Mouse (Mus musculus): ENCODE measurements around the gene Grik3. TPM values are rescaled to one million over a fixed set of nuclear protein-coding genes. Genes with fewer than 3 reads are reported as not detected.

The Grik3 gene
- polyA plus RNA-seq, 1 experiment from 2014 or later = 4.4 TPM

- no peaks in the 10 kb centered on the region for H3K27me3 ChIP-seq (ENCODE audit: control insufficient read depth, insufficient read depth, low read depth, low read length)
- no peak overlapping the region for H3K4me3 ChIP-seq (ENCODE audit: low read depth, low read length)
- H3K9ac ChIP-seq (ENCODE audit: low read depth, low read length) = no peak overlapping the region
- no peaks in the 10 kb centered on the region for H3K36me3 ChIP-seq (ENCODE audit: control insufficient read depth, insufficient read depth, low read length)
- ATAC-seq = no peak
- WGBS = 55% methylated on average over 17 of the region's 17 CpGs
- H3K4me1 ChIP-seq (ENCODE audit: control insufficient read depth, insufficient read depth, low read length) = peaks cover 17% of the 10 kb centered on the region
- H3K27ac ChIP-seq (ENCODE audit: low read length) = no peak overlapping the region
- H3K4me2 ChIP-seq (ENCODE audit: low read length) = no peak overlapping the region
- H3K9me3 ChIP-seq (replicated peaks; ENCODE audit: control insufficient read depth, low read length, poor library complexity, severe bottlenecking) = no peaks in the 10 kb centered on the region
Measured at GRCm38 (mm10) chr4:125564008-125564710, 73.7 kb downstream of the Grik3 start.

DNA sequence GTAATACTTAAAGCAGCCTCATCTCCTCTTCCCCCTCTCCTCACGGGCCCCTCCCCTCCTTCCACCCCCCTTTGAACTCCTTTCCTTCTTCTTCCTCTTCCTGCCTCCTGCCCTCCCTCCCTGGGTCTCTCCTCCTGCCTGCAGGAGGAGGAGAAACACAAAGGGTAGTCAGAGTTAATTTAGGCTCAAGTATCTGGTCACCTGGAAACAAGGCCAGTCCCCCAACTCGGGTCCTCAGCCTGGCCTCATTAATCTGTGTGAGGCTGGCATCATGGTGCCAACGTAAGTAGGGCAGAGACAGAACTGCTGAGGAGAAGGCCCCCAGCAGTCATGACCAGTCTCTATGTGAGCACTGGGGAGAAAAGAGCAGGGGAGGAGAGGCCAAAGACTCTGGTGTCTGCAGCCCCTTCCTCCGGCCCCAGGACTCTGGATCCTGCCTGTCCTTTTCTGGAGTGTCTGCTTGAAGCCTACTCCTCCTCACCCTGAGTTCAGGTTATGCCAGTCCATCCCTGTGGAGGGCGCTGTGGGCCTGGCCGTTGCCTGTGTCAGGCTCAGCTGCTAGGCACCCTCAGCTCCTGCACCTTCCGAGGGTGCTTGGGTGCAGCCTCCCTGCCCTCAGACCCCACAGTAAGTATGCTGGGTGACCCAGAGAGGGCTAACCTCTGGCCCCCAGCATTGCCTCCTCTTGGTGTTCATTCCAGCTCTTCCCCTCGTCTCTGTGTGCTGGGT is 75.4 kb downstream of the Grik3 start:
- Histone ChIP-seq H3K9me3 (replicated peaks; ENCODE audit: control insufficient read depth, low read length, poor library complexity, severe bottlenecking) (no peaks in the 10 kb centered on the region), H3K4me3 (ENCODE audit: low read depth, low read length) (no peak overlapping the region), H3K27me3 (ENCODE audit: control insufficient read depth, insufficient read depth, low read depth, low read length) (no peaks in the 10 kb centered on the region), H3K27ac (ENCODE audit: low read length) (no peak overlapping the region), H3K4me2 (ENCODE audit: low read length) (no peak overlapping the region), H3K36me3 (ENCODE audit: control insufficient read depth, insufficient read depth, low read length) (no peaks in the 10 kb centered on the region), H3K9ac (ENCODE audit: low read depth, low read length) (no peak overlapping the region), H3K4me1 (ENCODE audit: control insufficient read depth, insufficient read depth, low read length) (peaks cover 11% of the 10 kb centered on the region)
- ATAC-seq = no peak
- WGBS = 47% methylated on average over 8 of the region's 8 CpGs

- Histone ChIP-seq H3K4me3 (ENCODE audit: low read depth, low read length) (no peak overlapping the region), H3K36me3 (ENCODE audit: control insufficient read depth, insufficient read depth, low read length) (no peaks in the 10 kb centered on the region), H3K27me3 (ENCODE audit: control insufficient read depth, insufficient read depth, low read depth, low read length) (no peaks in the 10 kb centered on the region), H3K4me2 (ENCODE audit: low read length) (no peak overlapping the region), H3K9ac (ENCODE audit: low read depth, low read length) (no peak overlapping the region), H3K27ac (ENCODE audit: low read length) (no peak overlapping the region), H3K4me1 (ENCODE audit: control insufficient read depth, insufficient read depth, low read length) (peaks cover 27% of the 10 kb centered on the region), H3K9me3 (replicated peaks; ENCODE audit: control insufficient read depth, low read length, poor library complexity, severe bottlenecking) (no peaks in the 10 kb centered on the region)
- ATAC-seq = no peak
- WGBS = 71% methylated on average over 6 of the region's 6 CpGs
Measured at GRCm38 (mm10) chr4:125568210-125568609, 77.7 kb downstream of the Grik3 start.

DNA sequence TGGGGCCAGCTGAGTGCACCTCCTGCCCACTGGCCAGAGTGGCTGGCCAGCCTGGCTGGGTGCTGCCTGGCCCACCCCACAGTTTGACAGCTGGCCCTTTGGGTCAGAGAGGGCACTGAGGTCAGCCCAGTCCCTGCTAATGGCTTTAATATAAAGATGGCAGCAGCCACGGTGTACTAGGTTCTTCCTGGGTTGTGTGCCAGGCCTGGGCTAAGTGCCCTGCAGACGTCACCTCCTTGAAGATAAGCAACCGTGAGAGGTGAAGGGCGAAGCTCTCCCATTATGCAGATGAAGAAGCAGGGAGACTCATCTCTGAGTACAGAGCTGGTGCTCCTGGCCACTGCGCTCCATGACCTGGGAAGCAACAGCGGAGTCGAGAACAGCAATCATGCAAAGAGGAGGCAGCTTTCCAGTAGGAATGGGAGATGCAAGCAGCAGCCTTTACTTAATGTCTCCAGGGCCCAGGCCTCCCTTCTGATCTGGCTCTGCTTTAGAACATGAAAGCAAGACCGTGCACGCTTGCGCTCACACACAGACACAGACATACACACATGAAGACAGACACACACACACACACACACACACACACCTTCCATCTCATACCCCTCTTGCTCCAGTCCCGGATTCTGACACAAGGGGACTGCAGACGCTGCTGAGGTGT is 81.3 kb downstream of the Grik3 start:
- Histone ChIP-seq H3K9ac (ENCODE audit: low read depth, low read length) (peak overlapping the region; percentile 33; the same call in 1 of the 2 replicates), H3K4me2 (ENCODE audit: low read length) (0 out of 2 replicates have a peak overlapping the region, but pooled peaks have one; percentile 14), H3K27ac (ENCODE audit: low read length) (peak overlapping the region; percentile 28; the same call in 1 of the 2 replicates), H3K27me3 (ENCODE audit: control insufficient read depth, insufficient read depth, low read depth, low read length) (no peaks in the 10 kb centered on the region), H3K4me1 (ENCODE audit: control insufficient read depth, insufficient read depth, low read length) (peaks cover 27% of the 10 kb centered on the region), H3K9me3 (replicated peaks; ENCODE audit: control insufficient read depth, low read length, poor library complexity, severe bottlenecking) (no peaks in the 10 kb centered on the region), H3K4me3 (ENCODE audit: low read depth, low read length) (no peak overlapping the region), H3K36me3 (ENCODE audit: control insufficient read depth, insufficient read depth, low read length) (no peaks in the 10 kb centered on the region)
- whole genome bisulfite sequencing = 29% methylated on average over 12 of the region's 12 CpGs
- ATAC-seq = peak; percentile 34; the same call in 1 of the 2 replicates

DNA sequence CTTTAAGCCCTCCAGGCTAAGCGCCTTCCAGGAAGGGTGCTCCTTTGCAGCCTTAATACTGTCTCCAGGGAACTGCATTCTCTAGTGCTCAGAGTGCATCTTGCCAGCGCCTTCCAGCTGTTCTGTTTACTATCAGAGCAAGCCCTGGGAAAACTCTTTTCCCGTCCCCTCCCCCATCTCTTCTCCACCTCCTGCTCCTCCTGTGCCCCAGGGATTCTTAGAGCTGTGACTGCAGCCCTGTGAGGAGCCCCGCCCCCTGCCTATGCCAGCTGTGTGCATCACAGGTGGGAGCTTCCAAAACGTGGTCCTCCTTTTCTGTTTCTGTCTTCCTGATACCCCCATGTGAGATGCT is 81.8 kb downstream of the Grik3 start:
- Histone ChIP-seq H3K36me3 (ENCODE audit: control insufficient read depth, insufficient read depth, low read length) (no peaks in the 10 kb centered on the region), H3K27ac (ENCODE audit: low read length) (peak overlapping the region; percentile 48; the same call in 1 of the 2 replicates), H3K27me3 (ENCODE audit: control insufficient read depth, insufficient read depth, low read depth, low read length) (no peaks in the 10 kb centered on the region), H3K9ac (ENCODE audit: low read depth, low read length) (peak overlapping the region; percentile 33; the same call in 1 of the 2 replicates), H3K4me2 (ENCODE audit: low read length) (0 out of 2 replicates have a peak overlapping the region, but pooled peaks have one; percentile 14), H3K9me3 (replicated peaks; ENCODE audit: control insufficient read depth, low read length, poor library complexity, severe bottlenecking) (no peaks in the 10 kb centered on the region), H3K4me3 (ENCODE audit: low read depth, low read length) (no peak overlapping the region), H3K4me1 (ENCODE audit: control insufficient read depth, insufficient read depth, low read length) (peaks cover 27% of the 10 kb centered on the region)
- WGBS = 9% methylated on average over 5 of the region's 5 CpGs
- no peak for ATAC-seq

GRCm38 (mm10) chr4:125573000-125573399 is 82.5 kb downstream of the Grik3 start:
- ATAC-seq = no peak

GRCm38 (mm10) chr4:125573951-125574675 is 83.6 kb downstream of the Grik3 start:
- Histone ChIP-seq H3K27me3 (ENCODE audit: control insufficient read depth, insufficient read depth, low read depth, low read length) (no peaks in the 10 kb centered on the region), H3K4me3 (ENCODE audit: low read depth, low read length) (no peak overlapping the region), H3K9me3 (replicated peaks; ENCODE audit: control insufficient read depth, low read length, poor library complexity, severe bottlenecking) (no peaks in the 10 kb centered on the region), H3K27ac (ENCODE audit: low read length) (no peak overlapping the region), H3K4me2 (ENCODE audit: low read length) (no peak overlapping the region), H3K36me3 (ENCODE audit: control insufficient read depth, insufficient read depth, low read length) (no peaks in the 10 kb centered on the region), H3K9ac (ENCODE audit: low read depth, low read length) (no peak overlapping the region), H3K4me1 (ENCODE audit: control insufficient read depth, insufficient read depth, low read length) (peaks cover 27% of the 10 kb centered on the region)
- no peak for ATAC-seq
- 25% methylated on average over 11 of the region's 11 CpGs for WGBS

More at GRCm38 (mm10) chr4:125573000-125573399, 82.5 kb downstream of the Grik3 start:
- Histone ChIP-seq H3K27me3 (ENCODE audit: control insufficient read depth, insufficient read depth, low read depth, low read length) (no peaks in the 10 kb centered on the region), H3K9me3 (replicated peaks; ENCODE audit: control insufficient read depth, low read length, poor library complexity, severe bottlenecking) (no peaks in the 10 kb centered on the region), H3K4me2 (ENCODE audit: low read length) (no peak overlapping the region), H3K27ac (ENCODE audit: low read length) (no peak overlapping the region), H3K4me3 (ENCODE audit: low read depth, low read length) (no peak overlapping the region), H3K9ac (ENCODE audit: low read depth, low read length) (no peak overlapping the region), H3K36me3 (ENCODE audit: control insufficient read depth, insufficient read depth, low read length) (no peaks in the 10 kb centered on the region), H3K4me1 (ENCODE audit: control insufficient read depth, insufficient read depth, low read length) (peaks cover 27% of the 10 kb centered on the region)
- 40% methylated on average over 5 of the region's 5 CpGs for WGBS

GRCm38 (mm10) chr4:125580336-125580735 is 89.8 kb downstream of the Grik3 start:
- Histone ChIP-seq H3K9me3 (replicated peaks; ENCODE audit: control insufficient read depth, low read length, poor library complexity, severe bottlenecking) (no peaks in the 10 kb centered on the region), H3K36me3 (ENCODE audit: control insufficient read depth, insufficient read depth, low read length) (no peaks in the 10 kb centered on the region), H3K4me3 (ENCODE audit: low read depth, low read length) (no peak overlapping the region), H3K27me3 (ENCODE audit: control insufficient read depth, insufficient read depth, low read depth, low read length) (no peaks in the 10 kb centered on the region), H3K9ac (ENCODE audit: low read depth, low read length) (no peak overlapping the region), H3K4me1 (ENCODE audit: control insufficient read depth, insufficient read depth, low read length) (peaks cover 3% of the 10 kb centered on the region; the same call in 1 of the 2 replicates), H3K4me2 (ENCODE audit: low read length) (no peak overlapping the region), H3K27ac (ENCODE audit: low read length) (no peak overlapping the region)
- WGBS = 47% methylated on average over 5 of the region's 5 CpGs
- ATAC-seq = no peak

Measured in midbrain, embryonic 16.5 days (tissue).